Mouse (Mus musculus) urinary bladder, postnatal 0 days (tissue): ENCODE results near the gene Car5b. TPM values are rescaled to one million over a fixed set of nuclear protein-coding genes. Genes with fewer than 3 reads are reported as not detected.

Experiments used
- polyA plus RNA-seq: library from polyadenylated mRNA; unstranded; fragments of >200 nt; fragmentation: Nextera tagmentation; extraction: Ambion mirVana; gene quantifications from 2 replicates; pipeline ENCODE4 v1.2.1, GENCODE M21; 2015

Car5b gene
- 2.1 and 2.4 TPM in 2 replicates for polyA plus RNA-seq

GRCm38 (mm10) chrX:164027607-164028289 lies at the start of gene Car5b:
Gene Car5b (minus strand): TSS chrX:164027997.

GRCm38 (mm10) chrX:164076040-164076775 lies 48.4 kb upstream of the Car5b start, which contains the start of gene Siah1b:
Gene Siah1b (minus strand): TSS chrX:164076493.

GRCm38 (mm10) chrX:163958467-163958875 lies 69.3 kb downstream of the Car5b start, which contains the start of gene Zrsr2:
Gene Zrsr2 (minus strand): TSS chrX:163958661.

Other genes starting within 250 kb of the Car5b start
- 13.0 and 13.7 TPM in 2 replicates for gene Ap1s2, start 119.0 kb downstream of the Car5b start, polyA plus RNA-seq
- 31.2 and 42.9 TPM in 2 replicates for gene Zrsr2, start 69.3 kb downstream of the Car5b start, polyA plus RNA-seq
- 6.9 and 9.6 TPM in 2 replicates for gene Siah1b, start 48.5 kb upstream of the Car5b start, polyA plus RNA-seq
- 0.25 TPM in 1 of 2 replicates, not detected in the other for gene Cltrn, start 60.8 kb upstream of the Car5b start, polyA plus RNA-seq
- 8.6 and 9.1 TPM in 2 replicates for gene Ace2, start 111.3 kb upstream of the Car5b start, polyA plus RNA-seq
- 0.60 and 1.0 TPM in 2 replicates for gene Bmx, start 230.2 kb upstream of the Car5b start, polyA plus RNA-seq
- 15.6 and 16.9 TPM in 2 replicates for gene Pir, start 241.4 kb upstream of the Car5b start, polyA plus RNA-seq